Mouse (Mus musculus) embryonic facial prominence, embryonic 11.5 days (tissue): ENCODE measurements around the gene Tspan2. TPM values are rescaled to one million over a fixed set of nuclear protein-coding genes. Genes with fewer than 3 reads are reported as not detected.

Experiments
- ATAC-seq: fragments of 200-750 bp; cut with Nextera tagmentation; replicated peaks from 2 replicates; pipeline ENCODE4 v1.8.0; 2017; ENCODE audit warnings: low read depth; ENCODE audit not compliant: insufficient number of reproducible peaks, low FRiP score, low TSS enrichment
- DNase-seq: peaks from one replicate; pipeline ENCODE4 v3.0.0-alpha.2; 2015; ENCODE audit warnings: low spot score
- H3K27ac ChIP-seq: fragments of 300-500 bp; sonication (generic); replicated peaks from 2 replicates; pipeline ENCODE4 v1.5.1; 2014; ENCODE audit warnings: mild to moderate bottlenecking, low read depth, low read length, control low read depth
- H3K27me3 ChIP-seq: fragments of 300-500 bp; sonication (generic); 2 replicates; pipeline ENCODE4 v1.6.1; 2014; ENCODE audit warnings: mild to moderate bottlenecking, low read length, moderate library complexity, mixed read lengths; ENCODE audit not compliant: control insufficient read depth, insufficient read depth
- H3K36me3 ChIP-seq: fragments of 300-500 bp; sonication (generic); replicated peaks from 2 replicates; pipeline ENCODE4 v1.6.1; 2014; ENCODE audit warnings: low read depth, mild to moderate bottlenecking, low read length, moderate library complexity, mixed read lengths; ENCODE audit not compliant: control insufficient read depth, insufficient read depth
- H3K4me1 ChIP-seq: fragments of 300-500 bp; sonication (generic); 2 replicates; pipeline ENCODE4 v1.6.1; 2014; ENCODE audit warnings: low read length, mixed read lengths; ENCODE audit not compliant: control insufficient read depth, insufficient read depth
- H3K4me2 ChIP-seq: fragments of 300-500 bp; sonication (generic); 2 replicates; pipeline ENCODE4 v1.6.1; 2014; ENCODE audit warnings: low read depth, mild to moderate bottlenecking, control low read depth, low read length, moderate library complexity
- H3K4me3 ChIP-seq: fragments of 300-500 bp; sonication (generic); 2 replicates; pipeline ENCODE4 v1.5.1; 2014; ENCODE audit warnings: low read depth, low read length, control low read depth
- H3K9ac ChIP-seq: fragments of 300-500 bp; sonication (generic); replicated peaks from 2 replicates; pipeline ENCODE4 v1.6.1; 2014; ENCODE audit warnings: mild to moderate bottlenecking, control low read depth, low read length
- H3K9me3 ChIP-seq: fragments of 300-500 bp; sonication (generic); replicated peaks from 2 replicates; pipeline ENCODE4 v1.6.1; 2016; ENCODE audit warnings: mild to moderate bottlenecking, low read length, inconsistent platforms, mixed read lengths; ENCODE audit not compliant: control insufficient read depth
- WGBS: fragments of 180-500 bp; shearing (Covaris S2); extraction: QIAGEN DNeasy Blood & Tissue Kit; methylation state at CpG from one replicate; pipeline ENCODE4 v1.1.7; 2014; 5-methylcytosine and 5-hydroxymethylcytosine counted together
- polyA plus RNA-seq: library from polyadenylated mRNA; unstranded; fragments of >200 nt; fragmentation: Nextera tagmentation; extraction: Ambion mirVana; gene quantifications from 2 replicates; pipeline ENCODE4 v1.2.1, GENCODE M21; 2014

Tspan2 gene
- polyA plus RNA-seq, 1 experiment from 2014 or later, result 9.7 TPM

GRCm38 (mm10) chr3:102701902-102702544 is 32.3 kb upstream of the Tspan2 start:
- Histone ChIP-seq H3K36me3 (no peaks in the 10 kb centered on the region), H3K4me1 (no peaks in the 10 kb centered on the region), H3K27me3 (no peaks in the 10 kb centered on the region), H3K9ac (no peak overlapping the region), H3K4me3 (no peak overlapping the region), H3K4me2 (no peak overlapping the region), H3K27ac (no peak overlapping the region), H3K9me3 (no peaks in the 10 kb centered on the region)
- DNase-seq, result peak; percentile 54
- 46% methylated on average over 7 of the region's 7 CpGs for WGBS
- no peak for ATAC-seq

- DNase-seq (no peak), ATAC-seq (no peak)
- Histone ChIP-seq H3K4me3 (no peak overlapping the region), H3K4me1 (no peaks in the 10 kb centered on the region), H3K27me3 (no peaks in the 10 kb centered on the region), H3K9me3 (no peaks in the 10 kb centered on the region), H3K36me3 (no peaks in the 10 kb centered on the region), H3K4me2 (no peak overlapping the region), H3K9ac (no peak overlapping the region), H3K27ac (no peak overlapping the region)
- WGBS, result 74% methylated on average over 4 of the region's 4 CpGs
These were observed 30.3 kb upstream of the Tspan2 start for GRCm38 (mm10) chr3:102704001-102704401.

DNA sequence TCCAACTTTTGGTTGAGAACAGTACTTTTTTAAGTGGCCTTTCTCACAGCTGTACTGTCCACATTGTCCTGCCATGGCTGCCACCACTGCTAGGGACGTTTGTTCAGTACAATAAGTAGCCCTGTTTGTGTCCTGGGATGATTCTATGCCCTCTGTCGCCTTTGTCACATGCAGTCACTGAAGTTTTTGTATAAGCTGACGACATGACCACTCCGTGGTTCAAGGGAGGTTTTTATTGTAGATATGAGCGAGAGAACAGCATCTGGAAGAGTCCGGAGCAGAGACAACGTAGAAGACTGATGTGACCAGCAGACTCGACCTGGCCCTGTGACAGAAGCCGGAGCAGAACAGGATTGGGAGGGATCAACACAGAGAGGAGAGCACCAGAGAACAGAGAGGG is 25.7 kb upstream of the Tspan2 start:
- WGBS, result 79% methylated on average over 9 of the region's 9 CpGs
- no peak for ATAC-seq

GRCm38 (mm10) chr3:102715066-102715584 is 19.2 kb upstream of the Tspan2 start:
- 37% methylated on average over 11 of the region's 11 CpGs for WGBS
- H3K9me3 ChIP-seq, result no peaks in the 10 kb centered on the region
- no peak overlapping the region for H3K4me3 ChIP-seq
- H3K36me3 ChIP-seq, result no peaks in the 10 kb centered on the region
- peak; percentile 85 for DNase-seq
- H3K9ac ChIP-seq, result no peak overlapping the region; the same call in 1 of the 2 replicates
- no peaks in the 10 kb centered on the region for H3K4me1 ChIP-seq
- no peaks in the 10 kb centered on the region for H3K27me3 ChIP-seq
- ATAC-seq, result no peak
- no peak overlapping the region for H3K27ac ChIP-seq
- H3K4me2 ChIP-seq, result no peak overlapping the region

More for the DNA sequence above, 25.7 kb upstream of the Tspan2 start:
- no peak overlapping the region for H3K27ac ChIP-seq
- H3K9me3 ChIP-seq, result no peaks in the 10 kb centered on the region
- no peak overlapping the region for H3K4me2 ChIP-seq
- H3K4me1 ChIP-seq, result no peaks in the 10 kb centered on the region
- no peaks in the 10 kb centered on the region for H3K27me3 ChIP-seq
- no peak overlapping the region for H3K4me3 ChIP-seq
- H3K36me3 ChIP-seq, result no peaks in the 10 kb centered on the region
- no peak for DNase-seq
- H3K9ac ChIP-seq, result no peak overlapping the region

GRCm38 (mm10) chr3:102715839-102716238 is 18.5 kb upstream of the Tspan2 start:
- WGBS, result 88% methylated on average over 8 of the region's 8 CpGs
- H3K27ac ChIP-seq, result no peak overlapping the region
- no peaks in the 10 kb centered on the region for H3K4me1 ChIP-seq
- ATAC-seq (no peak), DNase-seq (no peak)
- H3K4me2 ChIP-seq, result no peak overlapping the region
- no peaks in the 10 kb centered on the region for H3K36me3 ChIP-seq
- no peaks in the 10 kb centered on the region for H3K27me3 ChIP-seq
- H3K9me3 ChIP-seq, result no peaks in the 10 kb centered on the region
- no peak overlapping the region for H3K4me3 ChIP-seq
- H3K9ac ChIP-seq, result no peak overlapping the region

DNA sequence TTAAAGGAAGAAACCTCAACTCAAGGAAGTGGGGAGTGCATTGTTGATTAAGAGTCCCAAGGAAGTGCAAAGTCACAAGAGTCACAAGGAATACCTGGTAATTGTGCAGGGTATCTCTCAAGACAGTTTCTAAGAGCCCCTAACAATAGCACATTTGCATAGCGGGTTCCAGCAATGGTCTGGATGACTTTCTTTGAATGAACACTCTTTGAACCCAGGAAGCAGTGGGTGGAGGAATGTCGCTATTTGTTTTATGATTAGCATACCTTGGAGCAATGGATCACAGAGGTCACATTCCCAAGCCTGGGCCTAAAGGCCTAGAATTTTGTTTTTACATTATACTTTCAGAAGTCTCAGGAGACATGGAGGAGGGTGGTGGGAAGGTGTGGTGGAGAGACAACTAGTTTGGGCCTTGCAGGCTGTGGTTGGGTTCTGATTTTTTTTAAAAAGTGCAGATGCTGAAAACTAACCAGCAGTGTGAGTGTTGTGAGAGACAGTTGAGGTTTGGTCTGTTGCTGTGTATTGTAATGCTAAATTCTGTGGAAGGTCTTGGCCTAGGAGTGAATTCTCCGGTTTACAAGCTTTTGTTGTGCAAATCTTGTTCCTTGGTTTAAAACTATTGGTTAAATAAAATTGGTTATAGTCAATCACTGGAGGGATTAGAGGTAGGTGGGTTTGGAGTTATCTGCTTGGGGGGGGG is 16.6 kb upstream of the Tspan2 start:
- no peak overlapping the region for H3K9ac ChIP-seq
- 78% methylated on average over 3 of the region's 3 CpGs for WGBS
- no peak for ATAC-seq

DNA sequence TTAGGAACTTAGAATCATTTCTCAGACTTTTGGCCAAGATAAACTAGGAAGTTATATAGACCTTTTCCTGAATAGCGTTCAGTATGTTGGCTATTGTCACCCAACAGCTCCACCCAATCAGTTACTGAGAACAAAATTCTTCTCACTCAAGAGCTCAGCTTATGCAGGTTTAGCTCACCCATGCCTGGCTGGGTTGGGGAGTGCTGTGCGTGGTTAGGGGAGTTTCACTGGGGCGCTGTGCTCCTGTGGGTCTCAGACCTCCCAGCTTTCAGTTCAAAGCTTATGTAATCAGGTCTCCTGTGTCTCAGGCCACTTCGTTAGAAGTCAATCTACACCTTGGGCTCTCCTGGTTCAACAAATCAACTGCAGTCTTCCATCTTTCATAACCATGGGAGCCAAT is 11.2 kb upstream of the Tspan2 start:
- Histone ChIP-seq H3K36me3 (no peaks in the 10 kb centered on the region), H3K27ac (no peak overlapping the region), H3K9ac (no peak overlapping the region), H3K27me3 (no peaks in the 10 kb centered on the region), H3K4me2 (no peak overlapping the region), H3K4me3 (no peak overlapping the region), H3K9me3 (no peaks in the 10 kb centered on the region), H3K4me1 (no peaks in the 10 kb centered on the region)
- ATAC-seq (no peak), DNase-seq (no peak)
- 72% methylated on average over 4 of the region's 4 CpGs for WGBS

More for the DNA sequence above, 16.6 kb upstream of the Tspan2 start:
- Histone ChIP-seq H3K27me3 (no peaks in the 10 kb centered on the region), H3K9me3 (no peaks in the 10 kb centered on the region), H3K36me3 (no peaks in the 10 kb centered on the region), H3K4me2 (no peak overlapping the region), H3K4me3 (no peak overlapping the region), H3K27ac (no peak overlapping the region), H3K4me1 (no peaks in the 10 kb centered on the region)
- no peak for DNase-seq

- Histone ChIP-seq H3K9me3 (no peaks in the 10 kb centered on the region), H3K27me3 (no peaks in the 10 kb centered on the region), H3K4me1 (no peaks in the 10 kb centered on the region), H3K9ac (no peak overlapping the region), H3K27ac (no peak overlapping the region), H3K4me2 (no peak overlapping the region), H3K4me3 (no peak overlapping the region), H3K36me3 (no peaks in the 10 kb centered on the region)
- no peak for ATAC-seq
- no peak for DNase-seq
- 68% methylated on average over 6 of the region's 6 CpGs for WGBS
These were observed 10.3 kb upstream of the Tspan2 start for GRCm38 (mm10) chr3:102723841-102724570.
